ENCODE assay signal across 9 mouse cellular contexts in genomic region chr11:77180886-77181285, GRCm38 (mm10). TPM values are rescaled to one million over a fixed set of nuclear protein-coding genes. Genes with fewer than 3 reads are reported as not detected.
A peak's percentile ranks its signal among the peaks of the same experiment; 100 is the strongest.
DNase-seq lines count a peak whose midpoint lies in the region; ATAC-seq and TF ChIP-seq lines count a peak whose summit lies in the region.
"Had no signal": no experiment of that assay in that cellular context is flagged by ENCODE, and none has a peak within 500 bp of the region (broad histone marks: within the 10 kb centered on the region; RNA-seq: fewer than 3 reads in every experiment).

No protein-coding gene starts in this region.

- no peak overlapping the region for H3K4me2 ChIP-seq in lung, embryonic 14.5 days
- H3K4me2 ChIP-seq in forebrain, postnatal 0 days (ENCODE audit: low read depth), result no peak overlapping the region
- no peak overlapping the region for H3K4me2 ChIP-seq in midbrain, embryonic 15.5 days

- ATAC-seq in lung, embryonic 14.5 days (ENCODE audit: insufficient read depth), result no peak
- peak; percentile 56; the same call in 1 of the 2 replicates for ATAC-seq in forebrain, postnatal 0 days
- ATAC-seq in midbrain, embryonic 15.5 days (replicated peaks), result no peak

- no peaks in the 10 kb centered on the region for H3K36me3 ChIP-seq in lung, embryonic 14.5 days (ENCODE audit: insufficient read depth)
- H3K36me3 ChIP-seq in forebrain, postnatal 0 days (ENCODE audit: insufficient read depth), result no peaks in the 10 kb centered on the region
- no peaks in the 10 kb centered on the region for H3K36me3 ChIP-seq in midbrain, embryonic 15.5 days (replicated peaks)

- H3K9me3 ChIP-seq in lung, embryonic 14.5 days (ENCODE audit: low read depth, low read length), result no peaks in the 10 kb centered on the region
- H3K9me3 ChIP-seq in forebrain, postnatal 0 days (ENCODE audit: low read length), result no peaks in the 10 kb centered on the region
- no peaks in the 10 kb centered on the region for H3K9me3 ChIP-seq in midbrain, embryonic 15.5 days

- peak; percentile 13 for DNase-seq in lung, embryonic 14.5 days
- DNase-seq in lung, postnatal 25 days (ENCODE audit: low spot score), result no peak
- peak; percentile 81 for DNase-seq in forebrain, postnatal 0 days
- peak; percentile 5 to 54 for DNase-seq in left cerebral cortex, adult 9 months (ENCODE audit: low spot score in 2 of 2)
- DNase-seq in thymus, postnatal 14 days, result peak; percentile 43
- DNase-seq in yolk sac, embryonic 10.5 days (ENCODE audit: low spot score), result no peak
- no peak for DNase-seq in heart, postnatal 25 days (ENCODE audit: low spot score)
- DNase-seq: gastrocnemius, postnatal 14 days had no signal

- H3K4me1 ChIP-seq in lung, embryonic 14.5 days (ENCODE audit: insufficient read depth), result no peaks in the 10 kb centered on the region
- H3K4me1 ChIP-seq in forebrain, postnatal 0 days (ENCODE audit: insufficient read depth), result peaks cover 7% of the 10 kb centered on the region
- peaks cover 6% of the 10 kb centered on the region for H3K4me1 ChIP-seq in midbrain, embryonic 15.5 days

- H3K27me3 ChIP-seq in lung, embryonic 14.5 days (ENCODE audit: insufficient read depth, low read length), result no peaks in the 10 kb centered on the region
- H3K27me3 ChIP-seq in forebrain, postnatal 0 days (ENCODE audit: insufficient read depth, low read length), result no peaks in the 10 kb centered on the region
- no peaks in the 10 kb centered on the region for H3K27me3 ChIP-seq in midbrain, embryonic 15.5 days (replicated peaks)

- WGBS in lung, embryonic 14.5 days, result 20% methylated on average over 4 of the region's 4 CpGs
- WGBS in forebrain, postnatal 0 days, result 17% methylated on average over 4 of the region's 4 CpGs
- WGBS in midbrain, embryonic 15.5 days, result 40% methylated on average over 4 of the region's 4 CpGs

- no peak overlapping the region for H3K9ac ChIP-seq in lung, embryonic 14.5 days
- no peak overlapping the region for H3K9ac ChIP-seq in forebrain, postnatal 0 days
- H3K9ac ChIP-seq in midbrain, embryonic 15.5 days, result no peak overlapping the region

- H3K4me3 ChIP-seq in lung, embryonic 14.5 days (ENCODE audit: low read depth, low read length), result no peak overlapping the region
- no peak overlapping the region for H3K4me3 ChIP-seq in forebrain, postnatal 0 days (ENCODE audit: low read depth, low read length)
- no peak overlapping the region for H3K4me3 ChIP-seq in midbrain, embryonic 15.5 days

- TF ChIP-seq CTCF in lung, embryonic 14.5 days (IDR thresholded peaks at IDR 0.05; ENCODE audit: low read depth), result no peak
- no peak for TF ChIP-seq CTCF in forebrain, postnatal 0 days (IDR thresholded peaks at IDR 0.05; ENCODE audit: low read depth)

- no peak overlapping the region for H3K27ac ChIP-seq in lung, embryonic 14.5 days (ENCODE audit: low read depth)
- H3K27ac ChIP-seq in forebrain, postnatal 0 days (ENCODE audit: low read depth, low read length), result no peak overlapping the region
- no peak overlapping the region for H3K27ac ChIP-seq in midbrain, embryonic 15.5 days

- intact Hi-C loops in heart, postnatal 25 days (cut with DNase I), result no loop called here

RNA-seq across cellular contexts. Expression of gene Efcab5, which starts 7.9 kb away (rescaled TPM):
- 0.15 and 0.29 TPM in 2 replicates for polyA plus RNA-seq in lung, embryonic 14.5 days (2014; fragmentation: Nextera tagmentation; extraction: Ambion mirVana)
- total RNA-seq in forebrain, postnatal 0 days (2014; rRNA removed), result 1.9 and 3.1 TPM in 2 replicates
- polyA plus RNA-seq in forebrain, postnatal 0 days (2015; fragmentation: Nextera tagmentation; extraction: Ambion mirVana), result 0.62 and 0.68 TPM in 2 replicates
- polyA plus RNA-seq in midbrain, embryonic 15.5 days (2015; fragmentation: Nextera tagmentation; extraction: Ambion mirVana), result 0.57 and 0.94 TPM in 2 replicates
- total RNA-seq in heart, postnatal 25 days (2021), result under 1 TPM; 0.25 to 0.65 TPM

RNA-seq across cellular contexts. Expression of gene Ssh2, which starts 35.2 kb away (rescaled TPM):
- polyA plus RNA-seq in lung, embryonic 14.5 days (2014; fragmentation: Nextera tagmentation; extraction: Ambion mirVana), result 13.8 and 15.5 TPM in 2 replicates
- 28.9 and 40.2 TPM in 2 replicates for total RNA-seq in forebrain, postnatal 0 days (2014; rRNA removed)
- polyA plus RNA-seq in forebrain, postnatal 0 days (2015; fragmentation: Nextera tagmentation; extraction: Ambion mirVana), result 8.2 and 12.7 TPM in 2 replicates
- polyA plus RNA-seq in midbrain, embryonic 15.5 days (2015; fragmentation: Nextera tagmentation; extraction: Ambion mirVana), result 18.8 and 21.1 TPM in 2 replicates
- total RNA-seq in heart, postnatal 25 days (2021), result 10 to 100 TPM; 80.0 to 87.7 TPM

Comparison
In these comparisons a context has a peak if more than half of its experiments do, and no peak if none do; other contexts are left out.
1. DNase-seq: peak in lung, embryonic 14.5 days (single experiment), forebrain, postnatal 0 days (single experiment), left cerebral cortex, adult 9 months (2 of 2) and thymus, postnatal 14 days (single experiment); none in lung, postnatal 25 days (single experiment), yolk sac, embryonic 10.5 days (single experiment) and heart, postnatal 25 days (single experiment).